Mouse (Mus musculus) midbrain, embryonic 16.5 days (tissue): ENCODE measurements around the gene Selenon. TPM values are rescaled to one million over a fixed set of nuclear protein-coding genes. Genes with fewer than 3 reads are reported as not detected.

Experiments
- ATAC-seq: fragments of 200-750 bp; cut with Nextera tagmentation; 2 replicates; pipeline ENCODE4 v1.8.0; 2017; ENCODE audit warnings: moderate TSS enrichment
- H3K27ac ChIP-seq: fragments of 300-500 bp; sonication (generic); 2 replicates; pipeline ENCODE4 v1.5.1; 2014; ENCODE audit warnings: mild to moderate bottlenecking, low read length, mixed read lengths
- H3K27me3 ChIP-seq: fragments of 300-500 bp; sonication (generic); 2 replicates; pipeline ENCODE4 v1.6.1; 2014; ENCODE audit warnings: low read depth, low read length, mixed read lengths; ENCODE audit not compliant: control insufficient read depth, insufficient read depth
- H3K36me3 ChIP-seq: fragments of 300-500 bp; sonication (generic); 2 replicates; pipeline ENCODE4 v1.6.1; 2014; ENCODE audit warnings: mild to moderate bottlenecking, low read length, moderate library complexity, mixed read lengths; ENCODE audit not compliant: control insufficient read depth, insufficient read depth
- H3K4me1 ChIP-seq: fragments of 300-500 bp; sonication (generic); 2 replicates; pipeline ENCODE4 v1.6.1; 2014; ENCODE audit warnings: mild to moderate bottlenecking, low read length, mixed read lengths; ENCODE audit not compliant: control insufficient read depth, insufficient read depth
- H3K4me2 ChIP-seq: fragments of 300-500 bp; sonication (generic); 2 replicates; pipeline ENCODE4 v1.6.1; 2014; ENCODE audit warnings: mild to moderate bottlenecking, low read length, mixed read lengths
- H3K4me3 ChIP-seq: fragments of 300-500 bp; sonication (generic); 2 replicates; pipeline ENCODE4 v1.5.1; 2014; ENCODE audit warnings: low read depth, mild to moderate bottlenecking, low read length, moderate library complexity, mixed read lengths
- H3K9ac ChIP-seq: fragments of 300-500 bp; sonication (generic); 2 replicates; pipeline ENCODE4 v1.6.1; 2014; ENCODE audit warnings: low read depth, low read length, mixed read lengths
- H3K9me3 ChIP-seq: fragments of 300-500 bp; sonication (generic); replicated peaks from 2 replicates; pipeline ENCODE4 v1.6.1; 2014; ENCODE audit warnings: mild to moderate bottlenecking, low read length, mixed read lengths; ENCODE audit not compliant: control insufficient read depth, poor library complexity, severe bottlenecking
- WGBS: fragments of 180-500 bp; shearing (Covaris S2); extraction: QIAGEN DNeasy Blood & Tissue Kit; methylation state at CpG from one replicate; pipeline ENCODE4 v1.1.7; 2014; 5-methylcytosine and 5-hydroxymethylcytosine counted together
- microRNA-seq: library from miRNA; unstranded; fragments of <30 nt; microRNA quantifications from one replicate; pipeline ENCODE4, GENCODE M21; 2017
- polyA plus RNA-seq: library from polyadenylated mRNA; unstranded; fragments of >200 nt; fragmentation: Nextera tagmentation; extraction: Ambion mirVana; gene quantifications from 2 replicates; pipeline ENCODE4 v1.2.1, GENCODE M21; 2015

Selenon gene
- polyA plus RNA-seq, 1 experiment from 2014 or later: 6.7 TPM

- Histone ChIP-seq H3K9ac (no peak overlapping the region), H3K4me3 (no peak overlapping the region), H3K9me3 (no peaks in the 10 kb centered on the region), H3K4me2 (no peak overlapping the region), H3K36me3 (no peaks in the 10 kb centered on the region), H3K27me3 (no peaks in the 10 kb centered on the region), H3K4me1 (peaks cover 7% of the 10 kb centered on the region), H3K27ac (no peak overlapping the region)
- 93% methylated on average over 5 of the region's 5 CpGs for WGBS
- ATAC-seq: no peak
Observed at GRCm38 (mm10) chr4:134488211-134488610, 63.8 kb downstream of the Selenon start.

Small RNA genes within 50 kb of the gene (microRNA-seq; reads per million reads assigned to microRNA genes)
- not detected for gene Mir6403

Other genes with a start within 250 kb of the Selenon start
- gene Trim63, start 237.0 kb downstream of the Selenon start, polyA plus RNA-seq: 0.45 and 0.62 TPM in 2 replicates
- 0.26 and 0.30 TPM in 2 replicates for gene Slc30a2, start 209.0 kb downstream of the Selenon start, polyA plus RNA-seq
- gene Extl1, start 168.3 kb downstream of the Selenon start, polyA plus RNA-seq: 0.45 and 0.58 TPM in 2 replicates
- 7.5 and 8.8 TPM in 2 replicates for gene Pafah2, start 155.8 kb downstream of the Selenon start, polyA plus RNA-seq
- gene Stmn1, start 83.8 kb downstream of the Selenon start, polyA plus RNA-seq: 7,758 and 8,549 TPM in 2 replicates
- gene Paqr7, start 55.5 kb downstream of the Selenon start, polyA plus RNA-seq: 27.2 and 36.2 TPM in 2 replicates
- gene Aunip, start 41.2 kb downstream of the Selenon start, polyA plus RNA-seq: 1.3 and 1.7 TPM in 2 replicates
- gene Mtfr1l, start 16.8 kb downstream of the Selenon start, polyA plus RNA-seq: 169 and 175 TPM in 2 replicates
- 2.9 and 3.2 TPM in 2 replicates for gene Man1c1, start 152.1 kb upstream of the Selenon start, polyA plus RNA-seq
- gene Ldlrap1, start 215.9 kb upstream of the Selenon start, polyA plus RNA-seq: 2.1 and 2.4 TPM in 2 replicates